Mouse (Mus musculus): ENCODE measurements around the gene Limd2. TPM values are rescaled to one million over a fixed set of nuclear protein-coding genes. Genes with fewer than 3 reads are reported as not detected.
"Not testable (repeated sequence)": the region's sequence is repeated elsewhere in the genome, so short reads cannot be mapped to it uniquely, and the experiment has no call there.

Limd2 gene
- polyA plus RNA-seq, 1 experiment from 2014 or later = 476 TPM

DNA sequence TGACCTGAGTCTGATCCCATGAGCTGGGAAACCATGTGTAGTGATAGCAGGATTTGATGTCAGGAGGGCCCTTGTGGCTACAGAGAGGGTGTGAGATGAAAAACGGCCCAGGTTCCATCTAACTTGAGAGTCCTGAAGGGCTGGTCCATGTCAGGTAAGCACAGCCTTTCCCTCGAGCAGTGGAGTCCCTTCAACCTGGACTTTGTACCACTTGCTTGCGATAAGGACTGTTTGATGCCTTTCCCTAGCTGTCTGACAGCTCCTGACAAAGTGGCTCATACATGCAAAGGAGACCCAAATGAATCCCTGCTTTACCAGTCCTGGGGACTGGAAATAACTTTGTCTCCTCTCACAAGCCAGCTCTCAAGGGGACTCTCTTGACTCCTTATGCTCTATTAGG is 9.4 kb downstream of the Limd2 start:
- Histone ChIP-seq H3K27ac (replicated peaks) (no peak overlapping the region), H3K27me3 (replicated peaks; ENCODE audit: low read depth, poor library complexity, severe bottlenecking) (no peaks in the 10 kb centered on the region), H3K9me3 (no peaks in the 10 kb centered on the region), H3K4me1 (peaks cover 6% of the 10 kb centered on the region; the same call in 1 of the 2 replicates), H3K36me3 (replicated peaks) (peaks cover 97% of the 10 kb centered on the region), H3K4me3 (no peak overlapping the region)
- DNase-seq (ENCODE audit: low spot score) = no peak
- 91% methylated on average over 3 of the region's 3 CpGs for WGBS

GRCm38 (mm10) chr11:106134580-106135528 is 25.8 kb downstream of the Limd2 start:
- Histone ChIP-seq H3K9me3 (no peaks in the 10 kb centered on the region), H3K27ac (replicated peaks) (peak overlapping the region; percentile 68), H3K36me3 (replicated peaks) (peaks cover 55% of the 10 kb centered on the region), H3K27me3 (replicated peaks; ENCODE audit: low read depth, poor library complexity, severe bottlenecking) (no peaks in the 10 kb centered on the region), H3K4me1 (peaks cover 14% of the 10 kb centered on the region), H3K4me3 (peak overlapping the region; percentile 29; the same call in 1 of the 2 replicates)
- DNase-seq (ENCODE audit: low spot score) = peak; percentile 33
- WGBS = 37% methylated on average over 8 of the region's 8 CpGs

DNA sequence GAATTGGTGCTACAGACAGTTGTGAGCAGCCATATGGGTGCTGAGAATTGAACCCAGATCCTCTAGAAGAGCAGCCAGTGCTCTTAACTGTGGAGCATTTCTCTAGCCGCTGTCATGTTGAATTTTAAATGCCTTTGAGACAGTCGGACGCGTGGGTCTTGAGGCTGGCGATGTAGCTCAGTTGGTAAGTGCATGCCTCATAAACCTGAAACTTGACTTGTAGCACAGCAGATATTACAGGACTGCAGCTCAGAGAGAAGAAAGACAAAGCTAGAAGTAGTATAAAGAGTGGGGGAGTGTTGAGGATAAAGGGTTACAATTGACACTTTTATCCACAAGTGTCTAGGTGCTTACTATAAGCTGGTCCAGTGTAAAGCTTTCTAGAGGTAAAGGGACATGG is 28.1 kb downstream of the Limd2 start:
- Histone ChIP-seq H3K9me3 (no peaks in the 10 kb centered on the region), H3K27ac (replicated peaks) (no peak overlapping the region), H3K36me3 (replicated peaks) (peaks cover 62% of the 10 kb centered on the region), H3K4me3 (no peak overlapping the region), H3K27me3 (replicated peaks; ENCODE audit: low read depth, poor library complexity, severe bottlenecking) (no peaks in the 10 kb centered on the region), H3K4me1 (peaks cover 14% of the 10 kb centered on the region)
- no peak for DNase-seq (ENCODE audit: low spot score)
- WGBS = 92% methylated on average over 5 of the region's 5 CpGs

DNA sequence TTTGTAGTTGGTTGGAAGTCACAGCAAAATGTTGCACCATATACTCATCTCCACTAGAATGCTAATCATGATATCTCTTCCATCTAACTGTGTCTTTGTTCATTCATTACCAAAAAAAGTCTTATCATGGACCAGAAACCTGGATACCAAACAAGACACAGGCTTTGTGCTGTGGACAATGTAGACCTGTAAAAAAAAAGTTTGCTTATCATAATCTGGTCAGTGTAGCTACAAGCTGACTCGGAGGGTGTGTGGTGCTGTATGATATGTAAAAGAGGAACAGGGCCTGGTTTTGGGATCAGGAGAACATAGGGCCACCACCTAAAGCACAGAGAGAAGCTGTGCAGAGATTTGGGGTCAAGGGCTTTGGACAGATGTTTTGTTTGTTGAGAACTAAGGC is 31.2 kb downstream of the Limd2 start:
- DNase-seq (ENCODE audit: low spot score) = no peak
- 90% methylated on average over 1 of the region's 1 CpGs for WGBS
- no peak overlapping the region for H3K4me3 ChIP-seq
- H3K27ac ChIP-seq (replicated peaks) = no peak overlapping the region
- H3K27me3 ChIP-seq (replicated peaks; ENCODE audit: low read depth, poor library complexity, severe bottlenecking) = no peaks in the 10 kb centered on the region
- peaks cover 5% of the 10 kb centered on the region for H3K4me1 ChIP-seq
- no peaks in the 10 kb centered on the region for H3K9me3 ChIP-seq
- peaks cover 57% of the 10 kb centered on the region for H3K36me3 ChIP-seq (replicated peaks)

- peaks cover 82% of the 10 kb centered on the region for H3K36me3 ChIP-seq (replicated peaks)
- not testable (repeated sequence) for H3K27me3 ChIP-seq (replicated peaks; ENCODE audit: low read depth, poor library complexity, severe bottlenecking); H3K4me3 ChIP-seq; H3K27ac ChIP-seq (replicated peaks); H3K4me1 ChIP-seq; DNase-seq (ENCODE audit: low spot score); H3K9me3 ChIP-seq
- 98% methylated on average over 6 of the region's 6 CpGs for WGBS
Observed at GRCm38 (mm10) chr11:106126727-106127373, 33.8 kb downstream of the Limd2 start.

- Histone ChIP-seq H3K36me3 (replicated peaks) (peaks cover 87% of the 10 kb centered on the region), H3K4me3 (no peak overlapping the region), H3K9me3 (no peaks in the 10 kb centered on the region), H3K27me3 (replicated peaks; ENCODE audit: low read depth, poor library complexity, severe bottlenecking) (no peaks in the 10 kb centered on the region), H3K27ac (replicated peaks) (no peak overlapping the region), H3K4me1 (no peaks in the 10 kb centered on the region)
- no peak for DNase-seq (ENCODE audit: low spot score)
- 77% methylated on average over 1 of the region's 1 CpGs for WGBS
Observed at GRCm38 (mm10) chr11:106125827-106126226, 34.8 kb downstream of the Limd2 start.

GRCm38 (mm10) chr11:106124784-106125183 is 35.9 kb downstream of the Limd2 start:
- no peak overlapping the region for H3K27ac ChIP-seq (replicated peaks)
- H3K36me3 ChIP-seq (replicated peaks) = peaks cover 85% of the 10 kb centered on the region
- H3K9me3 ChIP-seq = no peaks in the 10 kb centered on the region
- H3K27me3 ChIP-seq (replicated peaks; ENCODE audit: low read depth, poor library complexity, severe bottlenecking) = no peaks in the 10 kb centered on the region
- no peak for DNase-seq (ENCODE audit: low spot score)
- no peaks in the 10 kb centered on the region for H3K4me1 ChIP-seq
- 80% methylated on average over 4 of the region's 4 CpGs for WGBS
- no peak overlapping the region for H3K4me3 ChIP-seq

GRCm38 (mm10) chr11:106122736-106123135 is 37.9 kb downstream of the Limd2 start:
- DNase-seq (ENCODE audit: low spot score) = no peak
- no peaks in the 10 kb centered on the region for H3K9me3 ChIP-seq
- H3K27ac ChIP-seq (replicated peaks) = no peak overlapping the region
- H3K36me3 ChIP-seq (replicated peaks) = peaks cover 86% of the 10 kb centered on the region
- H3K27me3 ChIP-seq (replicated peaks; ENCODE audit: low read depth, poor library complexity, severe bottlenecking) = no peaks in the 10 kb centered on the region
- H3K4me1 ChIP-seq = no peaks in the 10 kb centered on the region
- 90% methylated on average over 3 of the region's 3 CpGs for WGBS
- no peak overlapping the region for H3K4me3 ChIP-seq

DNA sequence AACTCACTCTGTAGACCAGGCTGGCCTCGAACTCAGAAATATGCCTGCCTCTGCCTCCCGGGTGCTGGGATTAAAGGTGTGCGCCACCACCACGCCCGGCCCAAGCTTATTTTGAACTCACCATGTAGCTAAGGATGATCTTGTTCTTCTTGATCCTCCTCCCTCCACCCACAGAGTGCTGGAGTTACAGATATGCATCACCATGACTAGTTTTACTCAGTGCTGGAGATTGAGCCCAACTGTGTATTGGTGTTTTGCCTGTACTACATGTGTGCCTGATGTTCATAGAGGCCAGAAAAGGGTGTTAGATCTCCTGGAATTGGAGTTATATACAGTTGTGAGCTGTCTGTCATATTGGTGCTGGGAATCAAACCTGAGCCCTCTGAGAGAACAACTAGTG is 38.4 kb downstream of the Limd2 start:
- no peaks in the 10 kb centered on the region for H3K9me3 ChIP-seq
- H3K4me3 ChIP-seq = no peak overlapping the region
- no peaks in the 10 kb centered on the region for H3K27me3 ChIP-seq (replicated peaks; ENCODE audit: low read depth, poor library complexity, severe bottlenecking)
- WGBS = 94% methylated on average over 5 of the region's 5 CpGs
- no peaks in the 10 kb centered on the region for H3K4me1 ChIP-seq
- H3K36me3 ChIP-seq (replicated peaks) = peaks cover 91% of the 10 kb centered on the region
- H3K27ac ChIP-seq (replicated peaks) = no peak overlapping the region
- no peak for DNase-seq (ENCODE audit: low spot score)

DNA sequence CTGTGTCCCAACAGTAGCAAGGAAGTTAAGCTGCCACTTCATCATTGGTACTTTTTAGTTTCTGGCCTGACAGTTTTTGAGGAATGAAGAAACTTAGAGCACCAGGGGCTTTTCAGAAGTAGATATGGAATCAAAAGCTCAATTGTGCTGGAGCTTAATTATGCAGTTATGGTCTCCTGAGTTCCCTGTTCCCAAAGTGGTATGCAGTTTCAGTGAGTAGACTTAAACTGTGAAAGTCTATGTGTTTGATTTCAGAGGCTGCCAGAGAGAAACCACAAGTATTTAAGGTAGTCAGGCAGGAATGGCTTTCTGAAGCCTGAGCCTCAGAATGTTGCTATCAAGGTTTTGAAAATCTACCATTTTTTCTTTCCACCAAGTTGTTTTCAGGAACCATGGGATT is 49.0 kb downstream of the Limd2 start:
- H3K4me1 ChIP-seq = no peaks in the 10 kb centered on the region
- H3K27me3 ChIP-seq (replicated peaks; ENCODE audit: low read depth, poor library complexity, severe bottlenecking) = no peaks in the 10 kb centered on the region
- no peak overlapping the region for H3K27ac ChIP-seq (replicated peaks)
- peaks cover 58% of the 10 kb centered on the region for H3K36me3 ChIP-seq (replicated peaks)
- DNase-seq (ENCODE audit: low spot score) = no peak
- no peaks in the 10 kb centered on the region for H3K9me3 ChIP-seq
- H3K4me3 ChIP-seq = no peak overlapping the region
